ENCODE assay signal across 8 mouse cellular contexts in the genomic region with DNA sequence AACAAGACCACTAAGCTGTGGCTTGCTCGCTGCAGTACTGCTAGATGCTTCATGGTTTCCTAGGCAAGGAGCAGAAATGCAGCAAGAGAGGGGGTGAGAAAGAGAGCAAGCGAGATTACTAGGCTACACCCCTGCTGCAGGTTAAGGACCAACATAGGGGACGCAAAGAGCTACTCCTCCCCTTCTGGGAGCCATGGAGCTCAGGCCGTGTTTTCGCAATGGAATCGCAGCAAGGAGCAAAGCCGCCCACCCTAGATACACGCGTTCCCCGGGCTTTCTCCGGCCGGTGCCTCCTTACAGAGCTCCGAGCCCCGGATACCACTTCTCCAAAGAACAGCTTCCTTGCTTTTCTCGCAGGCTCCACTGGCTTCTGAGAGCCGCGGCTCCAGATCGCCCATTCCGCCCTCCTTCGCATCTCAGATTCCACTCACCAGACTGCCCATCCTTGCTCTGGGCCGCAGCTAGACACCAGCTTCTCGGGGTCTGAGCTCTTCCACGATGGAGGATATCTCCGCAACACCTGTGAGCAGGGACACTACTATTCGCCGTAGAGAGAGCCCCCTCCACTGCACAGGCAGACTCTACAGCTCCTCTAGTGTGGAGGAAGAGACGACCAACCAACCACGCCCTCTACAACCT. TPM values are rescaled to one million over a fixed set of nuclear protein-coding genes. Genes with fewer than 3 reads are reported as not detected.
DNase-seq lines count a peak whose midpoint lies in the region; ATAC-seq and TF ChIP-seq lines count a peak whose summit lies in the region.

TSS of gene Cd200 (minus strand) at position 629 of the 639 bp plus-strand sequence.

- H3K79me2 ChIP-seq in C2C12 (ENCODE audit: control insufficient read depth, insufficient read depth), result no peaks in the 10 kb centered on the region

- peak within 1 kb of the TSS; percentile 84 for H3K9ac ChIP-seq in forebrain, embryonic 13.5 days
- peak within 1 kb of the TSS; percentile 69 for H3K9ac ChIP-seq in heart, embryonic 15.5 days
- peak within 1 kb of the TSS; percentile 96 for H3K9ac ChIP-seq in midbrain, embryonic 16.5 days (ENCODE audit: low read depth, low read length)

- H3K27ac ChIP-seq in brown adipose tissue, adult 24 weeks (replicated peaks; ENCODE audit: low read depth, low read length), result peak within 1 kb of the TSS; percentile 89
- H3K27ac ChIP-seq in forebrain, embryonic 13.5 days, result peak within 1 kb of the TSS; percentile 92
- peak within 1 kb of the TSS; percentile 66 for H3K27ac ChIP-seq in heart, embryonic 15.5 days
- peak within 1 kb of the TSS; percentile 99 for H3K27ac ChIP-seq in midbrain, embryonic 16.5 days (ENCODE audit: low read length)

- DNase-seq in kidney, postnatal 10 days, result peak; percentile 76
- peak; percentile 15 for DNase-seq in liver
- peak; percentile 60 to 66 for DNase-seq in spleen, postnatal 36 days (ENCODE audit: low spot score in 2 of 2)

- H3K9me3 ChIP-seq in forebrain, embryonic 13.5 days (replicated peaks), result no peaks in the 10 kb centered on the region
- no peaks in the 10 kb centered on the region for H3K9me3 ChIP-seq in heart, embryonic 15.5 days (replicated peaks)
- H3K9me3 ChIP-seq in midbrain, embryonic 16.5 days (replicated peaks; ENCODE audit: control insufficient read depth, low read length, poor library complexity, severe bottlenecking), result no peaks in the 10 kb centered on the region

- under 1% methylated on average over 28 of the region's 28 CpGs for WGBS in forebrain, embryonic 13.5 days
- under 1% methylated on average over 28 of the region's 28 CpGs for WGBS in heart, embryonic 15.5 days
- under 1% methylated on average over 28 of the region's 28 CpGs for WGBS in midbrain, embryonic 16.5 days

- H3K36me3 ChIP-seq in C2C12 (ENCODE audit: control insufficient read depth, insufficient read depth), result no peaks in the 10 kb centered on the region
- 0 out of 2 replicates have a peak, but pooled peaks cover 3% of the 10 kb centered on the region for H3K36me3 ChIP-seq in forebrain, embryonic 13.5 days (ENCODE audit: poor library complexity, severe bottlenecking)
- no peaks in the 10 kb centered on the region for H3K36me3 ChIP-seq in heart, embryonic 15.5 days
- H3K36me3 ChIP-seq in midbrain, embryonic 16.5 days (ENCODE audit: control insufficient read depth, insufficient read depth, low read length), result no peaks in the 10 kb centered on the region

- peak; percentile 97 for ATAC-seq in forebrain, embryonic 13.5 days
- ATAC-seq in heart, embryonic 15.5 days (replicated peaks; ENCODE audit: insufficient number of reproducible peaks, insufficient read depth, low FRiP score, low read depth), result peak; percentile 83
- ATAC-seq in midbrain, embryonic 16.5 days, result peak; percentile 98

- peak within 1 kb of the TSS; percentile 31 for H3ac ChIP-seq in C2C12 (ENCODE audit: control insufficient read depth, insufficient read length, low read depth)

- no peak for TF ChIP-seq CTCF in C2C12 (IDR thresholded peaks at IDR 0.05; ENCODE audit: control insufficient read depth, insufficient read depth, insufficient read length)

- H3K79me3 ChIP-seq in C2C12 (ENCODE audit: low read depth), result no peaks in the 10 kb centered on the region

- peak within 1 kb of the TSS; percentile 69 for H3K4me2 ChIP-seq in forebrain, embryonic 13.5 days
- peak within 1 kb of the TSS; percentile 91 for H3K4me2 ChIP-seq in heart, embryonic 15.5 days
- H3K4me2 ChIP-seq in midbrain, embryonic 16.5 days (ENCODE audit: low read length), result peak within 1 kb of the TSS; percentile 65

- peak within 1 kb of the TSS; percentile 15 for H3K4me3 ChIP-seq in C2C12 (ENCODE audit: insufficient read depth, poor library complexity, severe bottlenecking)
- H3K4me3 ChIP-seq in brown adipose tissue, adult 24 weeks (ENCODE audit: insufficient read depth, low read depth, low read length), result peak within 1 kb of the TSS; percentile 87
- H3K4me3 ChIP-seq in forebrain, embryonic 13.5 days, result peak within 1 kb of the TSS; percentile 66
- H3K4me3 ChIP-seq in heart, embryonic 15.5 days, result peak within 1 kb of the TSS; percentile 71
- peak within 1 kb of the TSS; percentile 83 for H3K4me3 ChIP-seq in midbrain, embryonic 16.5 days (ENCODE audit: low read depth, low read length)

- peaks cover 4% of the 10 kb centered on the region; the same call in 1 of the 2 replicates for H3K4me1 ChIP-seq in brown adipose tissue, adult 24 weeks (ENCODE audit: control insufficient read depth, insufficient read depth, insufficient read length, low read length)
- H3K4me1 ChIP-seq in forebrain, embryonic 13.5 days, result no peaks in the 10 kb centered on the region
- 0 out of 2 replicates have a peak, but pooled peaks cover 3% of the 10 kb centered on the region for H3K4me1 ChIP-seq in heart, embryonic 15.5 days (replicated peaks)
- peaks cover 22% of the 10 kb centered on the region for H3K4me1 ChIP-seq in midbrain, embryonic 16.5 days (ENCODE audit: control insufficient read depth, insufficient read depth, low read length)

- H3K27me3 ChIP-seq in C2C12 (ENCODE audit: control insufficient read depth, insufficient read depth, insufficient read length), result no peaks in the 10 kb centered on the region
- H3K27me3 ChIP-seq in forebrain, embryonic 13.5 days, result no peaks in the 10 kb centered on the region
- no peaks in the 10 kb centered on the region for H3K27me3 ChIP-seq in heart, embryonic 15.5 days
- no peaks in the 10 kb centered on the region for H3K27me3 ChIP-seq in midbrain, embryonic 16.5 days (ENCODE audit: control insufficient read depth, insufficient read depth, low read depth, low read length)

TF ChIP-seq in C2C12, 6 proteins besides CTCF, POLR2A, EP300 and RAD21:
- TF ChIP-seq MYOG (IDR thresholded peaks at IDR 0.05; ENCODE audit: control insufficient read depth, extremely low read depth, insufficient read length) (no peak), CEBPB (IDR thresholded peaks at IDR 0.05; ENCODE audit: low read depth) (no peak), FOSL1 (IDR thresholded peaks at IDR 0.05; ENCODE audit: insufficient read depth, low read length, poor library complexity, severe bottlenecking) (no peak), MAX (IDR thresholded peaks at IDR 0.05) (no peak)

RNA-seq across cellular contexts. Expression of gene Cd200, which starts in this region (rescaled TPM):
- 3.8 TPM for polyA plus RNA-seq in C2C12 (2012; fragmentation: generic; extraction: Trizol)
- polyA plus RNA-seq in brown adipose tissue, adult 24 weeks (2012; ENCODE audit: insufficient read depth, insufficient read length, missing spikeins), result 39.3 and 47.9 TPM in 2 replicates
- 102 and 126 TPM in 2 replicates for polyA plus RNA-seq in forebrain, embryonic 13.5 days (2015; fragmentation: Nextera tagmentation; extraction: Ambion mirVana)
- polyA plus RNA-seq in heart, embryonic 15.5 days (2015; fragmentation: Nextera tagmentation; extraction: Ambion mirVana), result 28.7 and 33.1 TPM in 2 replicates
- 411 and 438 TPM in 2 replicates for polyA plus RNA-seq in midbrain, embryonic 16.5 days (2015; fragmentation: Nextera tagmentation; extraction: Ambion mirVana)

Comparison
In these comparisons a context has a peak if more than half of its experiments do, and no peak if none do; other contexts are left out.
1. Peak in every context shown above with its lines: DNase-seq, ATAC-seq, H3K4me3 ChIP-seq and H3K27ac ChIP-seq.
2. H3K4me3 ChIP-seq: peak in every context shown above with its lines; median percentile 87 in brown adipose tissue, adult 24 weeks; 83 in midbrain, embryonic 16.5 days; 71 in heart, embryonic 15.5 days; 66 in forebrain, embryonic 13.5 days; 15 in C2C12.
3. DNase-seq: peak in every context shown above with its lines; median percentile 76 in kidney, postnatal 10 days; 63 in spleen, postnatal 36 days; 15 in liver.